Mouse (Mus musculus) stomach, embryonic 16.5 days (tissue): ENCODE data around the gene Fermt2. TPM values are rescaled to one million over a fixed set of nuclear protein-coding genes. Genes with fewer than 3 reads are reported as not detected.

Experiments used
- ATAC-seq: fragments of 200-750 bp; cut with Nextera tagmentation; 2 replicates; pipeline ENCODE4 v1.8.0; 2017; ENCODE audit warnings: moderate number of reproducible peaks, moderate TSS enrichment; ENCODE audit not compliant: insufficient read depth, low FRiP score
- H3K27ac ChIP-seq: fragments of 300-500 bp; sonication (generic); 2 replicates; pipeline ENCODE4 v1.5.1; 2014; ENCODE audit warnings: low read length
- H3K27me3 ChIP-seq: fragments of 300-500 bp; sonication (generic); 2 replicates; pipeline ENCODE4 v1.6.1; 2014; ENCODE audit warnings: low read length, control low read depth, mixed read lengths; ENCODE audit not compliant: control insufficient read depth, insufficient read depth
- H3K36me3 ChIP-seq: fragments of 300-500 bp; sonication (generic); 2 replicates; pipeline ENCODE4 v1.6.1; 2014; ENCODE audit warnings: low read length; ENCODE audit not compliant: control insufficient read depth, insufficient read depth
- H3K4me1 ChIP-seq: fragments of 300-500 bp; sonication (generic); 2 replicates; pipeline ENCODE4 v1.6.1; 2014; ENCODE audit warnings: low read length, control low read depth, mixed read lengths; ENCODE audit not compliant: control insufficient read depth, insufficient read depth
- H3K4me2 ChIP-seq: fragments of 300-500 bp; sonication (generic); 2 replicates; pipeline ENCODE4 v1.6.1; 2014; ENCODE audit warnings: low read depth, low read length, mixed read lengths
- H3K4me3 ChIP-seq: fragments of 300-500 bp; sonication (generic); replicated peaks from 2 replicates; pipeline ENCODE4 v1.5.1; 2014; ENCODE audit warnings: mild to moderate bottlenecking, low read length
- H3K9ac ChIP-seq: fragments of 300-500 bp; sonication (generic); 2 replicates; pipeline ENCODE4 v1.6.1; 2014; ENCODE audit warnings: low read length
- H3K9me3 ChIP-seq: fragments of 300-500 bp; sonication (generic); replicated peaks from 2 replicates; pipeline ENCODE4 v1.6.1; 2016; ENCODE audit warnings: low read length, control low read depth; ENCODE audit not compliant: control insufficient read depth
- WGBS: fragments of 180-500 bp; shearing (Covaris S2); extraction: QIAGEN DNeasy Blood & Tissue Kit; methylation state at CpG from one replicate; pipeline ENCODE4 v1.1.7; 2014; 5-methylcytosine and 5-hydroxymethylcytosine counted together
- polyA plus RNA-seq: library from polyadenylated mRNA; unstranded; fragments of >200 nt; fragmentation: Nextera tagmentation; extraction: Ambion mirVana; gene quantifications from 2 replicates; pipeline ENCODE4 v1.2.1, GENCODE M21; 2015

Gene Fermt2
- polyA plus RNA-seq, 1 experiment from 2014 or later: 235 TPM

DNA sequence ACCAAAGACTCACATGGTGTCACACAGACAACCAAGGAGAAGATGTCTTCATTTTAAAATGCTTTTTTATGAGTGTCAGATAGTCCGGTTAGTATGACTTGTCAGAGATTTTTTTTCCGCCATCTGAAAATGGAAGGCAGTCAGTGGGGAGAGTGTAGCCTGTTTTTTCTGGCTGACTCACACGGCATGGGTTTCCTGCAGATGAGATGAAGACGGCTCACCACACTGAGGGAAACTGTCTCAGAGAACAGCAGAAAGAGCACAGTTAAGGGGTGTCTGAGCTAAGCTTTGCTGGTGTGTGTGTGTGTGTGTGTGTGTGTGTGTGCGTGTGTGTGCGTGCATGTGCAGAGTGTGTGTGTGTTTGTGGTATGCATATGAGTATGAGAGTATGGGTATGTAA, 88.6 kb downstream of the Fermt2 start:
- Histone ChIP-seq H3K36me3 (no peaks in the 10 kb centered on the region), H3K27me3 (no peaks in the 10 kb centered on the region), H3K9ac (no peak overlapping the region), H3K27ac (no peak overlapping the region), H3K4me3 (no peak overlapping the region), H3K4me2 (no peak overlapping the region), H3K4me1 (peaks cover 5% of the 10 kb centered on the region; the same call in 1 of the 2 replicates), H3K9me3 (no peaks in the 10 kb centered on the region)
- no peak for ATAC-seq
- WGBS: 80% methylated on average over 6 of the region's 6 CpGs

DNA sequence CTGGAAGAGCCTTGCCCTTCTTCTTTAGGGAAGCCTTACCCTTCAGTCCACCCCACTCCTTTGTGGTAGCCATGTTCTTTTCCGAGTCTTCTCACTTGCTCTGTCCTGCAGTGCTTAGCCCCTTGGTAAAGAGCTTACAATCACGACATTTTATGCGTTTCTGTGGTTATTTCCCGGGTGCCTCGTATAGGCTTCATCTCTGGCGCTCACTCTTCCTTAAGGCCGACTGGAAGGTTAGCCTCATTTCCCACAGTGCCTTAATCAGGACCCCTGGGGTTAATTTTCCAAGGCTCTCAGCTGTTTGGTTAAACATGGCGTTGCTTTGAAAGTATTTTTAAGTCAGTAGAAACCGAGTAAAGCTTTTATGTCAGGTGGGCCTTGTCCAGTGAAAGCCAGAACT, 90.5 kb downstream of the Fermt2 start:
- no peak overlapping the region for H3K4me3 ChIP-seq
- H3K9ac ChIP-seq: no peak overlapping the region
- H3K27me3 ChIP-seq: no peaks in the 10 kb centered on the region
- ATAC-seq: no peak
- 80% methylated on average over 9 of the region's 9 CpGs for WGBS
- no peak overlapping the region for H3K27ac ChIP-seq
- no peaks in the 10 kb centered on the region for H3K36me3 ChIP-seq
- no peaks in the 10 kb centered on the region for H3K4me1 ChIP-seq
- H3K4me2 ChIP-seq: no peak overlapping the region
- no peaks in the 10 kb centered on the region for H3K9me3 ChIP-seq

- H3K4me2 ChIP-seq: no peak overlapping the region
- H3K9ac ChIP-seq: no peak overlapping the region
- no peaks in the 10 kb centered on the region for H3K27me3 ChIP-seq
- no peaks in the 10 kb centered on the region for H3K9me3 ChIP-seq
- ATAC-seq: no peak
- no peak overlapping the region for H3K4me3 ChIP-seq
- H3K27ac ChIP-seq: no peak overlapping the region
- no peaks in the 10 kb centered on the region for H3K36me3 ChIP-seq
- H3K4me1 ChIP-seq: no peaks in the 10 kb centered on the region
- WGBS: 95% methylated on average over 1 of the region's 2 CpGs
Measured at GRCm38 (mm10) chr14:45438931-45439275, 91.0 kb downstream of the Fermt2 start.

DNA sequence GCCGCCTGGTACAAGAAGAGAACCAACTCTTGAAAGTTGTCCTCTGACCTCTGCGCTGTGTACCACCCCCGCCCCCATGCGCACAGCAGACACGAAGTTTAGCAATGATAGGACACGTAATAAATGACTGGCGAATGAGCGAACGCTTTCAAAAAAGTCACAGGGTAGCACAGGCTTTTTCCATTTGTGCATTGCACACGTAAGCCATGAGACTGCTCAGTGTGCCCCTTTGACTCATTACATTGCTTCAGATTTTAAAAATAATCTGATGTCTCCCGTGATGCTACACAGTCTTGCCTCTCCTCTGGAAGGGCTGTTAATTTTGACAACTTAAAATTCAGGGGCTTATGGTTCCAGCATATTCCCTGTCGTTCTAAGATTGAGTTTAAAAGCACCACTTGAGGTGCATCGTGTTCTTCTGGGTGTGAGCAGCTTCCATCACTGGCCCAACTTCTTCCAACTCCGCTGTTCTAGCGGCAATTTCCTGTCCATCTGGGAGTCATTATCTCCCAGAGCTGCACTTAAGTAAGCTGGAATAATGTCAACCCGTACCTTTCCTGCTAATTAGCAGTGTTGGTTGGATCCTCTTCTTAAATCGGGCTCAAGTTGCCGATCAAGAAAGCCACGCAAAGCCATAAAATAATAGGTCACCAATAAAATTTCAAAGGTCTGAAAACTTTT, 91.5 kb downstream of the Fermt2 start:
- no peaks in the 10 kb centered on the region for H3K36me3 ChIP-seq
- H3K9ac ChIP-seq: no peak overlapping the region
- no peaks in the 10 kb centered on the region for H3K9me3 ChIP-seq
- no peak overlapping the region for H3K4me2 ChIP-seq
- H3K4me1 ChIP-seq: no peaks in the 10 kb centered on the region
- H3K27ac ChIP-seq: no peak overlapping the region
- ATAC-seq: no peak
- WGBS: 70% methylated on average over 19 of the region's 19 CpGs
- no peaks in the 10 kb centered on the region for H3K27me3 ChIP-seq
- no peak overlapping the region for H3K4me3 ChIP-seq

GRCm38 (mm10) chr14:45434220-45434619, 95.7 kb downstream of the Fermt2 start:
- ATAC-seq: no peak
- H3K4me1 ChIP-seq: no peaks in the 10 kb centered on the region
- 71% methylated on average over 6 of the region's 6 CpGs for WGBS

GRCm38 (mm10) chr14:45432003-45432402, 97.9 kb downstream of the Fermt2 start:
- Histone ChIP-seq H3K27me3 (no peaks in the 10 kb centered on the region), H3K4me3 (no peak overlapping the region), H3K4me2 (no peak overlapping the region), H3K9me3 (peaks cover 7% of the 10 kb centered on the region), H3K4me1 (no peaks in the 10 kb centered on the region), H3K36me3 (no peaks in the 10 kb centered on the region), H3K9ac (no peak overlapping the region), H3K27ac (no peak overlapping the region)
- 65% methylated on average over 4 of the region's 4 CpGs for WGBS
- no peak for ATAC-seq

More at GRCm38 (mm10) chr14:45434220-45434619, 95.7 kb downstream of the Fermt2 start:
- no peak overlapping the region for H3K27ac ChIP-seq
- H3K9me3 ChIP-seq: peaks cover 7% of the 10 kb centered on the region
- H3K4me3 ChIP-seq: no peak overlapping the region
- no peak overlapping the region for H3K4me2 ChIP-seq
- no peaks in the 10 kb centered on the region for H3K36me3 ChIP-seq
- H3K27me3 ChIP-seq: no peaks in the 10 kb centered on the region
- no peak overlapping the region for H3K9ac ChIP-seq

DNA sequence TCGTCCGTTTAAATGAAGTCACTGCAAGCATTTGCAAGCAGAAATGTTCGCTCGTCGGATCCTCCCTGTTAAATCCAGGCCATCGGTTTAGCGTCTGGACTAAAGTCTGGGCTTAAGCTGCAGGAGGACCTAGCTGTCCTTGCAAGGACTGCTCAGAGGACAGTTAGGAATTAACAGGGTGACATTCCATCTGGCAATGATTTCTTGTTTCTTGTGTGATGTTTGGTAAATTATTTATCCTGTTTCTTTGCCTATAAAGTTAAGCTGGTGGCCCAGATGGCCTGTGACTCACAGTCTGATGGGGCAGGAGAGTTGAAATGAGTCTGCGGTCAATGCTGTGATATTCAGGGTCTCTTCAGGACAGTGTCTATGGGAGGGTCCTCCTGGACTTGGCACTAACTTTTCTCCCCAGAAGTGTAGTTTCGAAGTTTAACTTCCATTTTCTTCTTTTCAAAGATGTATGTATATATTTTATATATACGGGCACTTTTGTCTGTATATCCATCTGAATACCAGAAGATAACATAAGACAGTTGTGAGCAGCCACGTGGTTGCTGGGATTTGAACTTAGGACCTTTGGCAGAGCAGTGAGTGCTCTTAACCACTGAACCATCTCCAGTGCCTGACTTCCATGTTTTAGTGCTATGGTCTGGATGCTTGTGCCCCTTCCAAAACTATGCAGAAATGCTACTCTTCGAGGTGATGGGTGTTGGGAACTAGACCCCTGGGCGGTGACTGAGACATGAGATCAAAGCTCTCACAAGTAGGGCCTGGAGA, 99.7 kb downstream of the Fermt2 start:
- Histone ChIP-seq H3K9me3 (peaks cover 11% of the 10 kb centered on the region), H3K4me2 (no peak overlapping the region), H3K9ac (no peak overlapping the region), H3K4me3 (no peak overlapping the region), H3K36me3 (no peaks in the 10 kb centered on the region), H3K27me3 (no peaks in the 10 kb centered on the region), H3K4me1 (no peaks in the 10 kb centered on the region), H3K27ac (no peak overlapping the region)
- 82% methylated on average over 13 of the region's 13 CpGs for WGBS
- ATAC-seq: no peak

DNA sequence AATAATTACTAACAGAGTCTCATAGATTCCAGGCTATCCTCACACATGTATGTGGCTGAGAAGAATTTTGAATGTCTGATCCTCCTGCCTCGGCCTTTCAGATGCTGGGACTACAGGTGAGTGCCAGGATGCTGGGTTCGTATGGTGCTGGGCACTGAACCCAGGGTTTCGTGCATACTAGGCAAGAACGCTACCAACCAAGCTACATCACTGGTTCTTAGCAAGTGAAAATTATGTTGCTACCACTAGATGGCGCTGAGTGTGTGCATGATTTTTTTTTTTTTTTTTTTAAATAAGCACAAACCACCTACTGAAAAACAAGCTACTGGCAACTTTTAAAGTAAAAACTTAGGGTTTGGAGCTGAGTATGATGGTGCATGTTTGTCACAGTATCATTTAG, 106.7 kb downstream of the Fermt2 start:
- Histone ChIP-seq H3K4me2 (no peak overlapping the region), H3K27me3 (no peaks in the 10 kb centered on the region), H3K4me3 (no peak overlapping the region), H3K9me3 (peaks cover 4% of the 10 kb centered on the region; the same call in 1 of the 2 replicates), H3K4me1 (no peaks in the 10 kb centered on the region), H3K36me3 (no peaks in the 10 kb centered on the region), H3K9ac (no peak overlapping the region; the same call in 1 of the 2 replicates), H3K27ac (no peak overlapping the region)
- WGBS: 8% methylated on average over 5 of the region's 5 CpGs
- no peak for ATAC-seq

- no peaks in the 10 kb centered on the region for H3K36me3 ChIP-seq
- H3K9ac ChIP-seq: no peak overlapping the region
- H3K4me1 ChIP-seq: no peaks in the 10 kb centered on the region
- H3K4me3 ChIP-seq: no peak overlapping the region
- H3K27me3 ChIP-seq: no peaks in the 10 kb centered on the region
- no peak for ATAC-seq
- WGBS: 64% methylated on average over 4 of the region's 4 CpGs
- H3K9me3 ChIP-seq: peaks cover 4% of the 10 kb centered on the region; the same call in 1 of the 2 replicates
- H3K27ac ChIP-seq: no peak overlapping the region
- H3K4me2 ChIP-seq: no peak overlapping the region
Measured at GRCm38 (mm10) chr14:45422371-45422770, 107.5 kb downstream of the Fermt2 start.
